Mouse (Mus musculus): ENCODE results near the gene Fam83e.

GRCm38 (mm10) chr7:45759400-45759799, 38.4 kb downstream of the Fam83e start:
- TF ChIP-seq E2F4 (IDR thresholded peaks at IDR 0.05; ENCODE audit: borderline replicate concordance, low read depth, low read length) (no peak), NELFE (IDR thresholded peaks at IDR 0.05; ENCODE audit: low read depth, low read length) (no peak)

Measured in MEL (cell line).